Mouse (Mus musculus) left cerebral cortex, postnatal 25 days (tissue): ENCODE results near the gene Mamdc2. TPM values are rescaled to one million over a fixed set of nuclear protein-coding genes. Genes with fewer than 3 reads are reported as not detected.

Experiments
- DNase-seq, 2 experiments: peaks; one replicate each; pipeline ENCODE4 v3.0.0; 2022; ENCODE audit warnings: low spot score in 2 of 2, mixed read lengths in 1 of 2
- intact Hi-C: fragments of 180-260 bp; cut with DNase I; formaldehyde crosslinking; loops from one replicate; pipeline ENCODE4 v1.15.1; 2025
- total RNA-seq, 2 experiments: library from RNA; stranded (reverse); gene quantifications; 2 replicates each; pipeline ENCODE4 v1.2.3; 2021

The Mamdc2 gene
- total RNA-seq, 2 experiments from 2014 or later: 1.0 to 1.2 TPM

- peak; percentile 75 to 77 for DNase-seq
- intact Hi-C loops: loop anchor here (2.0 to 10.0 kb wide), 3 partner anchors 71 to 592 kb away; no protein-coding TSS in a partner anchor
Measured at GRCm38 (mm10) chr19:23373287-23373686, 75.0 kb downstream of the Mamdc2 start.

GRCm38 (mm10) chr19:23369275-23369674 lies 79.0 kb downstream of the Mamdc2 start:
- intact Hi-C loops: no loop called here
- DNase-seq: no peak

GRCm38 (mm10) chr19:23362006-23362405 lies 86.2 kb downstream of the Mamdc2 start:
- no peak for DNase-seq
- intact Hi-C loops: no loop called here

- intact Hi-C loops: no loop called here
- DNase-seq: peak; percentile 70 to 93
Measured at GRCm38 (mm10) chr19:23361124-23361523, 87.1 kb downstream of the Mamdc2 start.

DNA sequence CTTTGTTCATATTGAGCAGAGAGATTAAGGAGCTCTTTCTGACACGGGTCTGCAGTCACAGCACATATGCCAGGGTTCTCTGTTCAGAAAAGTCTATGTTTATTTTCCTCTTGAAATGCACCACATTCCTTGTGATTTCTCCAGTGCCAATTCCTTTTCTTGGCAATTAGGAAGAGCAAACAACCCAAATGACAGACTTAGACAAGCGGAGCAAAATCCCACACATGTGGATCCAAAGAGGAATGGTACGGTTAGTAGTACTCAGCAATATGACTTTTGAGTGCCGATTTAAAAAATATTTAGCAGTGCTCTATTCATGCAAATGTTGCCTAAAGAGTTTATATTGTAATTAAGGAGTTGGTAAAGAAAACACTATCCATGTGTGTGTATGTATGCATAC lies 87.7 kb downstream of the Mamdc2 start:
- intact Hi-C loops: no loop called here
- DNase-seq: no peak

DNA sequence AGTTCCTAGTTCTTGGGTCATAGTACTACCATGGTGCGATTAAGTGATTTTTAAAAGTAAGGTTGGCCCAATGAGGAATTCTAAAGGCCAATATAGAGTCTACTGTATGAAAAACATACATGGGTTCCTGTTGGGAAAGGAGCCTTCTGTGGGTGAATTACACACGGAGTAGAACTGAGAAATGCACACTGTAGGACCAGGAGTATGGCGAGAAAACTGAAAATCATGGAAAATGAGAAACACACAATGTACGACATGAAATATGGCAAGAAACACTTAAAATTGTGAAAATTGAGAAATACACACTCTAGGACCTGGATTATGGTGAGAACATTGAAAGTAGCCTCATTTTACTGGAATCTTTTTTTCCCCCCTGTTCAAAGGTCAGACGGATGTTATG lies 91.0 kb downstream of the Mamdc2 start:
- intact Hi-C loops: no loop called here
- DNase-seq: no peak

DNA sequence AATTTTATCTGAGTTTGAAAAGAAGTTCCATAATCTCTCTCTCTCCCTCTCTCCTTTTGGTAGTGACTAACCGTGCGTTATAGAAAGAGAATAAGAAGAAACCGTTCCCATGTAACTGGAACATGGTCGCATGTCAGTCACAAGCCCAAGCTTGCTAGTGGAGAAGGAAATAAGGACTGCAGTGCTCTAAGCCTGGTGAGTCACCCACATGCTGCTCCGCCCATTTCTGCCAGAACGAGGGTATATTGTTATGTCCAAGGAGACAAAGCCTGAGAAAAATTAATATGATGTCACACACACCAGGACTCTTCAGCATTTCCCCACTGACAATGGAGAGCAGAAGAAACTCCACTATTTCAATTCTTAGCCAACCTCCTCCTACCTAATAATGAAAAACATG lies 93.5 kb downstream of the Mamdc2 start:
- intact Hi-C loops: no loop called here

DNA sequence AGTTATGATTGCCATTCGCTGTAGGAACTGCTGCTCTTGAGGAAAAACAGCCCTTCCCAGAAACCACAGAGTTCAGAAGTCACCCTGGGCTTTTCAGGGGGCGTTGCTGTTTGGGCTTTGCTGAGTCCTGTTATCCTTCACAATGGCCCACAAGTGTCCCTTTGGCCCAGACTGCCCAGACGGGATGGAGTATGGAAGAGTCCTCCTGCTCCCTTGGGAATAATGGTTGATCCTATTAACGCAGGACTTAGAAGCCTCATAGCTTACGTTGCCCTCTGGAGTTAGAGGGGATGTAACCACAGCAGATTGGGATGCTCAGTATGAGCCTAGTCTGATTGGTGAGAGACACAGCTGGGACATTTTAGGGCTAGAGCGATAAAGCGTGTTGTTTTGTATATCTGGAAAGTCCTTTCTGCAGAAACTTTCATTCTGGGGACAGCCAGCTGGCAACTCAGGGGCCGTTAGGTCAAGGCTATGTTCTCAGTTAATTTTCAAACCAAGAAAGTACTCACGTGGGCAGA lies 94.3 kb downstream of the Mamdc2 start:
- intact Hi-C loops: no loop called here
- DNase-seq: no peak

More for the DNA sequence above, 93.5 kb downstream of the Mamdc2 start:
- DNase-seq: no peak

DNA sequence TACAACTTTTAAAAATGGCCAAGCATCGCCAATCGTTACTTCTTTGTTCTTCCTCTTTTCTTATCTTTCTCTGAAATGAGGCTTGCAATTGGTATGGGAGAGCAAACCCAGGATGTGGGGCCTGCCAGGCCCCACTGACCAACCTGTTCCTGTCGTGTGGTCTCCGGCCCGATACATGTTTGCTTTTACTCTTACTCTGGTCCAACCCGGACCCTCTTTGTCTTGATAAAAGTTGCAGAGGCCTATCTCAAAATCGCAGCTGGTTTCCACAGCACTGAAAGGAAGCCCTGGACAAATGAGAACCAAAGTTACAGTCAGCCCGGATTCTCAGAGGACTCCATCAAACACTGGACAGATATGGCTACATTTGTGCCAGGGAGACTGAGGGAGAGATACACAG lies 95.1 kb downstream of the Mamdc2 start:
- intact Hi-C loops: no loop called here
- DNase-seq: no peak

DNA sequence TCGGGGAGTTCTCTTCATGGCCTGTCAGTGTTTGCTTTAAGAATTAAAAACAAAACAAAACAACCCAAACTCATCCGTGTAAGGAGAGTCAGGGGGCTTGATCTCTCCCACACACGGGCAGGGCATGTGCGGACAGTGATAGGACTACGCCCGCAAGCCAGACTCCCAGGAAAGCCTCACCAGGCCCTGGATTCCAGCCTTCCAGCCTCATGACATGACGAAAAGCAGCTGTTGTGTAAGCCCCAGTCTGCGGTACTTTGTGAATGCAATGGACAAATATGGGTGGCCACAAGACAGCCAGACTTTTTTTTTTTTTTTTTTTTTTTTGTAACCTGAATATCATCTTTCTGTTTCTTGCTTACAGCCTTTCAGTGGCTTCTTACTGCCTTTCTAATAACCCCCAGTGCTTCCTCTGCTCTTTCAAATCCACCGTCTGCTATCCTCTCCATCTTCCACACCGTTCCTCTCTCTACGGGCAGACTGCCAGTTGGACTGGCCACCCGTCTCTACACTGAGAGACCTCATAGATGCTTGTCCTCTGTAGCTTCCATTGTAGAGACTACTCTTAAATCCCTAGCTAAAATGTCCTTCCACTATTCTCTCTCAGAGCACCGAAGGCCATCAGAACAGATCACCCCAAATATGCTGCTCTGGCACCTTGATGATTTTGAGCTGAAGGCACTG lies 96.3 kb downstream of the Mamdc2 start:
- intact Hi-C loops: no loop called here
- DNase-seq: no peak

DNA sequence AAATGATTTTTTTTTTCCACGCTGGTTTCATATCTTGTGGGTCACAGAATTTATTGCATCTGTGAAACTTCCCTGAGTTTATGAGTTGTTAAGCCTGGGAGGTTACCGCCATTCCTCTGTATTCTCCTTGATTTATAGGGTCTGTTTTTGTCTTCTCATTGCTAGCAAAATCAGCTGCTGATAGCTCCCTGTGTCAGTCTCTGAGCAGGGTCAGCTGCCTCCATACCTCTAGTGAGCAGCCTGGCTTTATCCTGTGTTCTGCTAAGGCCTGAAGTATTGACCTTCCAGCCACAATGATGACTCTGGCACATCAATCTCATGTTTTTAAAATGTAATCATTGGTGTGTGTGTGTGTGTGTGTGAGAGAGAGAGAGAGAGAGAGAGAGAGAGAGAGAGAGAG lies 98.3 kb downstream of the Mamdc2 start:
- DNase-seq: no peak
- intact Hi-C loops: no loop called here

DNA sequence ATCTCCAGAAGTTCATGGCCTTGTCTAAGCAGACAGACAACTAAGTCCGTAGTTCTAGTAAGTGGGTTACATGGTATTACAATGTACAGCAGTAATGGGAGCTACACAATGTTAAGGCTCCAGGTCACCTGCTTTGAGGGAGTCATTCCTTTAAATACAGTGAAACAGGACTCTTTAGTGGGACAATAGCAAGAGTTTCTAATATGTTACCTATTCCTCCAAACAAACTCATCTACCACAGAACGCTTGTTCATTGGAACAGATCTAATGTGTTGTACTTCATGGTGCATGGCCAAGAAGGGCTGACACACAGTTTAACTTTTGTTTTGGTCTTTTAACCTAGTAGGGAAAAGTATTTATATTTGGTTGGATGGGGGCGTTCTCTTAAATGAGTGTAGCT lies 105.5 kb downstream of the Mamdc2 start:
- no peak for DNase-seq
- intact Hi-C loops: no loop called here

DNA sequence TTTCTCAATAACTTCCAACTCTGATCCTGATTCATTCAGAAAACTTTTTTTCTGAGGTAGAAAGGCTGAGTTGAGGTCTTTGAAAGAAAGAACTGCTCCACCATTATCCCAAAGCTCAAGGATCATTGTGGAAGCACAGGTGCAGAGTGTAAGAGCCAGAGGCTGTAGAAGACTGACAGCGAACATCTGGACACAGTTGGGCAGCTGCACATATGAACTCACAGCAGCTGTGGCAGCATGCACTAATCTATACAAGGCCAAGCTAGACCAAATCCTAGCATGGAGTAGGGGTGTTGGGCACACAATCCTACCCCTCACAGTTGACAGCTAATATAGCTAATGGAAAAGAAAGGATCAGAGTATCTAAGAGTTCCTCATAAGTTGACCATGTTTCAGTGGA lies 115.4 kb downstream of the Mamdc2 start:
- intact Hi-C loops: no loop called here

GRCm38 (mm10) chr19:23330842-23331241 lies 117.4 kb downstream of the Mamdc2 start:
- DNase-seq: peak in 1 of 2 experiments; percentile 51
- intact Hi-C loops: no loop called here

More for the DNA sequence above, 115.4 kb downstream of the Mamdc2 start:
- no peak for DNase-seq

DNA sequence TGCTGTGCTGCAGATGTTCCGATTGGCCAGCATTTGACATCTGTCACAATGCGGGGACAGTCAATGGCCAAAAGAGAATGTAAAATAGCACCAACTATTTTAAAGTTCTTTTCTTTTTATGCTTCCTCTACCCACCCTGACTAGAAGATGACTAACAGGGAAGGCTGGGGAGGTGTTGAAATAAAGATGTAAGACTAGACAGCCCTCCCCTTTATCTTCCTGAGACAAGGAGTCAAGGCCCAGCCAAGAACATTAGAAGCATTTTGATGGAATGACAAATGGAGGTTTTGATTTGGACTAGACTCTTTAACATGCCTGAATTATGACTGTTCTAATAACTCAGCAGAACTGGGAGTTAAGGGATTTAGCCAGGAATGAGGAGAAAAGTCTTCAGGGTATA lies 118.9 kb downstream of the Mamdc2 start:
- peak in 1 of 2 experiments; percentile 56 for DNase-seq
- intact Hi-C loops: no loop called here

DNA sequence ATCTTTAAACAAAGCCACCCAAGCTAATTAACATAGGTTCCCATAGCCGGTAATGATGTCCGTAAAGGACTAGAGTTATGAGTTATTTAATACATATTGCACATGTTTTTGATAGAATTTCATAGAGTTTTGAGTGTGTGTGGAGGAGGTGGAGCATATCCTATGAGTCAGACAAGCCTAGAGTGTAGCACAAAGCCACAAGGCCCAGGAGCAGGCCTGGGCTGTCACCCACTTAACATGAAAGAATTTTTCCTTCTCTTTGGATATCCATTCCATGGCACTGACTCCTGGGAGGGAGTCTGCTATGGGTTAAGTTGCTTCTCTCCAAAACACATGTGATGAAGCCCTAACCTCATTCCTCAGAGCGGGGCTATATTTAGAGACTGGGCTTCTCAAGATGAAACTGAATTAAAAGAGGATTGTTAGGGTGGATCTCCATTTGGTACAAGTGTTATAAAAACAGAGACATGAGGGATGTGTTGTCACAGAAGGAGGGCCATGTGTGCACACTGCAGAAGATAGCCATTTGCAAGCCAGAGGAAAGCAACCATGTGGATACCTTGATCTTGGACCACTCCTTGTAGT lies 121.1 kb downstream of the Mamdc2 start:
- peak in 1 of 2 experiments; percentile 61 for DNase-seq
- intact Hi-C loops: no loop called here

- intact Hi-C loops: no loop called here
- no peak for DNase-seq
Measured at GRCm38 (mm10) chr19:23323107-23323506, 125.1 kb downstream of the Mamdc2 start.

DNA sequence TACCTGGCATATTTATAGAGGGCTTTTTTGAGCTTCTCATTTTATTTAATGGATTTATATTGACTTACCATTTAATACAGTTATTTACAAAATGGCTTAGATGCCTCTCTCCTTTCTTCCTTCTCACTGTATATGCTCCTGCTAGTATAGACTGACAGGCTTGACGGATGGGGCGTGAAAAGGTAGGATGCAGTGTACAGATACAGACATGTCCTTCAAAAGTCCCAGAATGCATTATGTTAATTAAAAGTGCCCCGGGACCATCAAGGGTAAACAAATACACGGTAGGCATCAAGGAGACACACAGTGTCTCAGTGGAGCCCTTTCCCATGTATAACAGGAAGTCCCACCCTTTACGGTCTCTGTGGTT lies 130.3 kb downstream of the Mamdc2 start:
- intact Hi-C loops: no loop called here
- no peak for DNase-seq

DNA sequence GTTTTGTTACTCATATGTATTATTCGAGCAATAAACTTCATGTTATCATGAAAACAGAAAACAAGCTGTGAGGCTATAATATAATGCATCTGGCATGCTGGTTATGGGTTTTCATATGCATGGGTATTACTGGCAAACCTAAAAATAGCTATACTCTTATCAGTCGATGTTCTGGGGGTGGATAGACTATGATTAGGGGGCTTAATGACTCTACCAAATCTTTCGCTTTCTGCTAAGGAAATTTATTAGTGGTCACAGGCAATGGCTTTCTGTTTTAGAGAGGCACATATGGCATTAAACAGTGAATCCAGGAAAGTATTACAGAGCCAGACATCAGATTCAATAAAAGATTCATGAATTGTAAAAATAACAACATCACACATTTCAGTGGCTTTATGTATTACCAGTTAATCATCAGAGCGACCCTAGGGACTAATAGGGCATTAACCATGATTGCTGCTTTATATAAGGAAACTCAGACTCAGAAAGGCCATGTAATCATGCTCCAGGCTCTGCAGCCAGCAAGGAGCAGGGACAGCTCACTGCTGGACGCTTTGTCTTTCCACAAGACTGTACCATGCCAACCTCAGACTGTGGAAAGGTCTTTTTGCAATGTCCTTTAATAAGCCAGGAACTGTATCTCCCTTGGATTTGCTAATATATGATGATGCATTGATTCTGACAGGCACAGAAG lies 130.8 kb downstream of the Mamdc2 start:
- intact Hi-C loops: no loop called here
- DNase-seq: no peak

DNA sequence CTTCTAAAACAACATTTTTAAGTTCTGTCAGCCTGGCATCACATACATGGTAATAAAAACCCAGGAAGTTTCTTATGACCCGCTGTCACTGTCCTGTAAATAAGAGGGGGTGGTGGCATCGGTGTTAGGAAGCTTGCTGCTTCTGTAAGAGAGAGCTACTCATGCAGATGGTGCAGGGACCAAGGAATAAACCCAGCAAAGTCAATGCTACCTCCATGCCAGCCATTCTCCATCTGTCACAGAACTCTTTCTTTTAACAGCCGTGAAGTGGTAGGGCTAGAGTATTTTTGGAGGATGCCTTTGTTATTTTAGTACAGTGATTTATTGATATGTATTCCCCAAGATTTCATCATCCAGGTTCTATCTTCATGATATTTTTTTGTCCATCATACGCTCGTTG lies 131.4 kb downstream of the Mamdc2 start:
- intact Hi-C loops: no loop called here
- no peak for DNase-seq

- intact Hi-C loops: no loop called here
- no peak for DNase-seq
Measured at GRCm38 (mm10) chr19:23309979-23310378, 138.3 kb downstream of the Mamdc2 start.
